Mouse (Mus musculus): ENCODE measurements around the gene Mtmr12. TPM values are rescaled to one million over a fixed set of nuclear protein-coding genes. Genes with fewer than 3 reads are reported as not detected.

Mtmr12 gene
- polyA plus RNA-seq, 1 experiment from 2014 or later: 15.5 TPM

DNA sequence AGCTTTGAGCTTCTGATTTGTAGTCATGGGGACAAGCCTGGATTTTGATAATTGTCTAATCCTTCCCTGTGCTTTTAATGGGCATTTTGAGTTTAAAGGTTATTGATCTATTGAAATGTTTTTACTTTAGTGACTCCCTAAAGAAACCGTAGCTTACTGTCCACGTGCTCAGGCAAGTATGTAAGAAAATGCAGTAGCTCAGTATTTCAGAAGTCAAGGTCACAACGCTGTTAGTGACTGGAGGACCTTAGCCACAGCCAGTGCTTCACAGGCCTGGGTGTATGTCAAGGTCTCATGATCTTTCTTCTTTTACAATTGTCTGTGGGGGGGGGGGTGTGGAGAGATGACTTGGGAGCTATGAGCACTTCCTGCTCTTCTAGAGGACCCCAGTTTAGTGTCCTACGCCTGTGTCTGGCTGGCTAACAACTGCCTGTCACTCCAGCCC lies 42.4 kb downstream of the Mtmr12 start:
- peaks cover 48% of the 10 kb centered on the region for H3K36me3 ChIP-seq (ENCODE audit: control insufficient read depth, insufficient read depth, low read length)
- 69% methylated on average over 4 of the region's 4 CpGs for WGBS

GRCm38 (mm10) chr15:12248279-12248678 lies 43.5 kb downstream of the Mtmr12 start:
- DNase-seq (ENCODE audit: low spot score) (peak; percentile 28), ATAC-seq (ENCODE audit: low read depth) (no peak)
- peaks cover 51% of the 10 kb centered on the region for H3K36me3 ChIP-seq (ENCODE audit: control insufficient read depth, insufficient read depth, low read length)

More for the DNA sequence above, 42.4 kb downstream of the Mtmr12 start:
- no peak overlapping the region for H3K4me2 ChIP-seq (ENCODE audit: low read depth, low read length)
- no peaks in the 10 kb centered on the region for H3K9me3 ChIP-seq (ENCODE audit: control insufficient read depth, low read length)
- H3K4me3 ChIP-seq (ENCODE audit: low read depth, low read length): no peak overlapping the region
- ATAC-seq (ENCODE audit: low read depth): no peak
- no peak overlapping the region; the same call in 1 of the 2 replicates for H3K27ac ChIP-seq (replicated peaks; ENCODE audit: low read depth, low read length)
- H3K27me3 ChIP-seq (replicated peaks; ENCODE audit: control insufficient read depth, insufficient read depth, low read length): no peaks in the 10 kb centered on the region
- DNase-seq (ENCODE audit: low spot score): no peak
- no peak overlapping the region for H3K9ac ChIP-seq (ENCODE audit: low read depth, low read length)
- no peaks in the 10 kb centered on the region for H3K4me1 ChIP-seq (ENCODE audit: control insufficient read depth, insufficient read depth, low read length)

GRCm38 (mm10) chr15:12250350-12250749 lies 45.5 kb downstream of the Mtmr12 start:
- ATAC-seq (ENCODE audit: low read depth) (no peak), DNase-seq (ENCODE audit: low spot score) (no peak)
- no peak overlapping the region for H3K27ac ChIP-seq (replicated peaks; ENCODE audit: low read depth, low read length)
- peaks cover 48% of the 10 kb centered on the region for H3K36me3 ChIP-seq (ENCODE audit: control insufficient read depth, insufficient read depth, low read length)
- 80% methylated on average over 5 of the region's 5 CpGs for WGBS
- no peaks in the 10 kb centered on the region for H3K4me1 ChIP-seq (ENCODE audit: control insufficient read depth, insufficient read depth, low read length)
- no peak overlapping the region for H3K4me2 ChIP-seq (ENCODE audit: low read depth, low read length)
- no peak overlapping the region for H3K9ac ChIP-seq (ENCODE audit: low read depth, low read length)
- H3K9me3 ChIP-seq (ENCODE audit: control insufficient read depth, low read length): no peaks in the 10 kb centered on the region
- no peak overlapping the region for H3K4me3 ChIP-seq (ENCODE audit: low read depth, low read length)
- no peaks in the 10 kb centered on the region for H3K27me3 ChIP-seq (replicated peaks; ENCODE audit: control insufficient read depth, insufficient read depth, low read length)

More at GRCm38 (mm10) chr15:12248279-12248678, 43.5 kb downstream of the Mtmr12 start:
- Histone ChIP-seq H3K9ac (ENCODE audit: low read depth, low read length) (no peak overlapping the region), H3K4me3 (ENCODE audit: low read depth, low read length) (no peak overlapping the region), H3K4me2 (ENCODE audit: low read depth, low read length) (no peak overlapping the region), H3K9me3 (ENCODE audit: control insufficient read depth, low read length) (no peaks in the 10 kb centered on the region), H3K4me1 (ENCODE audit: control insufficient read depth, insufficient read depth, low read length) (no peaks in the 10 kb centered on the region), H3K27me3 (replicated peaks; ENCODE audit: control insufficient read depth, insufficient read depth, low read length) (no peaks in the 10 kb centered on the region), H3K27ac (replicated peaks; ENCODE audit: low read depth, low read length) (no peak overlapping the region)
- 66% methylated on average over 4 of the region's 4 CpGs for WGBS

DNA sequence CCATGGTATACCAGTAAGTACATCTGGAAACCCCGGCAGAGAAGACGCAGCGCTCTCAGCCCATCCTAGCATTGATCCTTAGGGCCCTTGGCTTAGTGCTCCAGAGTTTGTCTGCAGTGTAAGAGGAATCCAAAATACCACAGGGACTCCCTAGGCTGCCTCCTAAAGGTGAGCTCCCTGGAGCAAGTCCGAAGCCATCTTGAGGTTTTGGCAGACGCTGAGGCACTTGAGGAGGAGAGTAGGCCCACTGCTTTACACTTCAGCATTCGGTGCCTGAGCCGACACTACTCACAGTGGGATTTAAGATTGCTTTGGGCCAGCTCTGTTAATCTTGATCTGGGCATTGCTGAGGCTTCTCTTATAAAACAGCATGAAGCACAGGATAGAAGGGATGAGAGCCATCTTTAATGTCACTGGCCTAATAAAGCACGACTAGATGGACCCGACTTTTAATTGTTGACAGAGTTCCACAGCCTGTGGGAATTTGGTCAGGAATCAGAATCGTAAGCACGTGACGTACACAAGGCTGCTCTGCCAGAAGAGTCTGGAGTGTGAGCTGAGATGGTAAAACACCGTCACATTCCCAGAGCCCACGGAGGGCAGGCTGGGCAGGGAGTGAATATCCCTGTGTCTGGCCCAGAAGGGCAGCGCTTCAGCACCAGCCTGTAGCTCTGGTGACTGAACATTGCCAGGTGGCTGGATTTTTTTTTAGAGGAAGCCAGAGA lies 46.8 kb downstream of the Mtmr12 start:
- Histone ChIP-seq H3K27me3 (replicated peaks; ENCODE audit: control insufficient read depth, insufficient read depth, low read length) (no peaks in the 10 kb centered on the region), H3K36me3 (ENCODE audit: control insufficient read depth, insufficient read depth, low read length) (peaks cover 44% of the 10 kb centered on the region), H3K4me3 (ENCODE audit: low read depth, low read length) (no peak overlapping the region), H3K4me1 (ENCODE audit: control insufficient read depth, insufficient read depth, low read length) (no peaks in the 10 kb centered on the region), H3K9me3 (ENCODE audit: control insufficient read depth, low read length) (no peaks in the 10 kb centered on the region), H3K27ac (replicated peaks; ENCODE audit: low read depth, low read length) (no peak overlapping the region), H3K4me2 (ENCODE audit: low read depth, low read length) (no peak overlapping the region), H3K9ac (ENCODE audit: low read depth, low read length) (no peak overlapping the region)
- WGBS: 91% methylated on average over 15 of the region's 15 CpGs
- ATAC-seq (ENCODE audit: low read depth) (no peak), DNase-seq (ENCODE audit: low spot score) (no peak)

- H3K36me3 ChIP-seq (ENCODE audit: control insufficient read depth, insufficient read depth, low read length): peaks cover 45% of the 10 kb centered on the region
- no peaks in the 10 kb centered on the region for H3K27me3 ChIP-seq (replicated peaks; ENCODE audit: control insufficient read depth, insufficient read depth, low read length)
- H3K9ac ChIP-seq (ENCODE audit: low read depth, low read length): no peak overlapping the region
- DNase-seq (ENCODE audit: low spot score): no peak
- no peaks in the 10 kb centered on the region for H3K9me3 ChIP-seq (ENCODE audit: control insufficient read depth, low read length)
- H3K27ac ChIP-seq (replicated peaks; ENCODE audit: low read depth, low read length): no peak overlapping the region
- no peak for ATAC-seq (ENCODE audit: low read depth)
- 91% methylated on average over 2 of the region's 2 CpGs for WGBS
- H3K4me3 ChIP-seq (ENCODE audit: low read depth, low read length): no peak overlapping the region
- H3K4me2 ChIP-seq (ENCODE audit: low read depth, low read length): no peak overlapping the region
- H3K4me1 ChIP-seq (ENCODE audit: control insufficient read depth, insufficient read depth, low read length): no peaks in the 10 kb centered on the region
Observed at GRCm38 (mm10) chr15:12252141-12252489, 47.3 kb downstream of the Mtmr12 start.

- 92% methylated on average over 16 of the region's 16 CpGs for WGBS
- Histone ChIP-seq H3K4me3 (ENCODE audit: low read depth, low read length) (no peak overlapping the region), H3K27me3 (replicated peaks; ENCODE audit: control insufficient read depth, insufficient read depth, low read length) (no peaks in the 10 kb centered on the region), H3K36me3 (ENCODE audit: control insufficient read depth, insufficient read depth, low read length) (peaks cover 69% of the 10 kb centered on the region), H3K9me3 (ENCODE audit: control insufficient read depth, low read length) (no peaks in the 10 kb centered on the region), H3K27ac (replicated peaks; ENCODE audit: low read depth, low read length) (no peak overlapping the region), H3K4me1 (ENCODE audit: control insufficient read depth, insufficient read depth, low read length) (no peaks in the 10 kb centered on the region), H3K4me2 (ENCODE audit: low read depth, low read length) (no peak overlapping the region), H3K9ac (ENCODE audit: low read depth, low read length) (no peak overlapping the region)
- ATAC-seq (ENCODE audit: low read depth) (no peak), DNase-seq (ENCODE audit: low spot score) (no peak)
Observed at GRCm38 (mm10) chr15:12257730-12258494, 53.1 kb downstream of the Mtmr12 start.

- Histone ChIP-seq H3K27ac (replicated peaks; ENCODE audit: low read depth, low read length) (no peak overlapping the region), H3K4me3 (ENCODE audit: low read depth, low read length) (no peak overlapping the region), H3K9me3 (ENCODE audit: control insufficient read depth, low read length) (no peaks in the 10 kb centered on the region), H3K4me1 (ENCODE audit: control insufficient read depth, insufficient read depth, low read length) (no peaks in the 10 kb centered on the region), H3K4me2 (ENCODE audit: low read depth, low read length) (no peak overlapping the region), H3K27me3 (replicated peaks; ENCODE audit: control insufficient read depth, insufficient read depth, low read length) (no peaks in the 10 kb centered on the region), H3K9ac (ENCODE audit: low read depth, low read length) (no peak overlapping the region), H3K36me3 (ENCODE audit: control insufficient read depth, insufficient read depth, low read length) (peaks cover 85% of the 10 kb centered on the region)
- DNase-seq (ENCODE audit: low spot score) (no peak), ATAC-seq (ENCODE audit: low read depth) (no peak)
- WGBS: 75% methylated on average over 3 of the region's 3 CpGs
Observed at GRCm38 (mm10) chr15:12263056-12263455, 58.2 kb downstream of the Mtmr12 start.

DNA sequence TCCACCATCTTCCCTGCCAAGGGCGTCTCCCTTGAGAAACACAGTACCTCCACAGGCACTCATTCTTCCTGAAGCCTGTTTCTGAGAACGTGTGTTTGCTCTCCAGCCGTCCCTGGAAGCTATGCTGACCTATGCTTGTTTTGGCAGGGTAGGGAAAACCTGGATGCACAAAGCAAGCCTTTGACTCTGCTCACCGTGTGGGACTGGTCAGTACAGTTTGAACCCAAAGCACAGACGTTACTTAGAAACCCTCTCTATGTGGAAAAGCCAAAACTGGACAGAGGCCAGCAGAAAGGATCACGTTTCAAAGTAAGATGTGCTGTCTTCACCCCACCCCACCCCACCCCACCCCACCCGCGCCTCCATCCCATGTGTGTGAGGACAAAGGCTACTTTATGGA lies 61.6 kb downstream of the Mtmr12 start:
- Histone ChIP-seq H3K36me3 (ENCODE audit: control insufficient read depth, insufficient read depth, low read length) (peaks cover 92% of the 10 kb centered on the region), H3K4me2 (ENCODE audit: low read depth, low read length) (no peak overlapping the region), H3K9me3 (ENCODE audit: control insufficient read depth, low read length) (no peaks in the 10 kb centered on the region), H3K4me1 (ENCODE audit: control insufficient read depth, insufficient read depth, low read length) (no peaks in the 10 kb centered on the region), H3K4me3 (ENCODE audit: low read depth, low read length) (no peak overlapping the region), H3K9ac (ENCODE audit: low read depth, low read length) (no peak overlapping the region), H3K27me3 (replicated peaks; ENCODE audit: control insufficient read depth, insufficient read depth, low read length) (no peaks in the 10 kb centered on the region), H3K27ac (replicated peaks; ENCODE audit: low read depth, low read length) (peak overlapping the region; percentile 70)
- DNase-seq (ENCODE audit: low spot score): peak; percentile 73
- 34% methylated on average over 6 of the region's 8 CpGs for WGBS
- ATAC-seq (ENCODE audit: low read depth): peak; percentile 66

Data from embryonic facial prominence, embryonic 14.5 days (tissue).